17 mouse cellular contexts compared by ENCODE assay signal in the genomic region with DNA sequence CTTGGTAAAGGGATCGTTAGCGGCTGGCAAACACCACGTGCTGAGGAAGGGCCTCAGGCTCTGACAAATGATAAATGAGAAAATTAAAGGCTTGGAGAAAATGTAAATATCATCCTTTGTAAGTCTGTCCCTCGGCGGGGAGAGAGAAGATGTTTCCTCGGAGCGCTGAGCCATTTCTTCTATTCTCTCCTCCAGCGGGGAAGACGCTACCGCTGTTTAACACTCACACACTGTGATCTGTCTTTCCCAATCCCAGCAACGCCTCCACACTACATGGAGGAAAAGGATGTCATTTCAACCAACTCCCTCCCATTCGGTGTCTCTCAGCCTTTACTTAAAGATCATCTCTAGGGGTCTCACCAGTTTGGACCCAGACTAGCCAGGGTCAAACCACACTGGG.
A peak's percentile ranks its signal among the peaks of the same experiment; 100 is the strongest.
DNase-seq lines count a peak whose midpoint lies in the region; ATAC-seq and TF ChIP-seq lines count a peak whose summit lies in the region.
"Had no signal": no experiment of that assay in that cellular context is flagged by ENCODE, and none has a peak within 500 bp of the region (broad histone marks: within the 10 kb centered on the region; RNA-seq: fewer than 3 reads in every experiment).

No protein-coding gene starts in this region.

- H3K27me3 ChIP-seq in hindbrain, embryonic 10.5 days (ENCODE audit: insufficient read depth, poor library complexity, severe bottlenecking), result no peaks in the 10 kb centered on the region; the same call in 1 of the 2 replicates
- H3K27me3 ChIP-seq in hindbrain, embryonic 11.5 days (ENCODE audit: control insufficient read depth, insufficient read depth, low read length), result no peaks in the 10 kb centered on the region
- H3K27me3 ChIP-seq in midbrain, embryonic 14.5 days (ENCODE audit: control insufficient read depth, insufficient read depth, low read length), result no peaks in the 10 kb centered on the region
- no peaks in the 10 kb centered on the region for H3K27me3 ChIP-seq in midbrain, embryonic 11.5 days (ENCODE audit: control insufficient read depth, insufficient read depth, low read length)
- H3K27me3 ChIP-seq in hindbrain, embryonic 13.5 days, result peaks cover 12% of the 10 kb centered on the region; the same call in 1 of the 2 replicates
- H3K27me3 ChIP-seq: heart, embryonic 15.5 days had no signal

- no peak overlapping the region for H3K9ac ChIP-seq in hindbrain, embryonic 11.5 days (ENCODE audit: low read depth, low read length)
- H3K9ac ChIP-seq in midbrain, embryonic 14.5 days (replicated peaks; ENCODE audit: low read length), result no peak overlapping the region
- H3K9ac ChIP-seq in midbrain, embryonic 11.5 days (ENCODE audit: low read length), result no peak overlapping the region
- H3K9ac ChIP-seq in hindbrain, embryonic 13.5 days, result no peak overlapping the region
- H3K9ac ChIP-seq: heart, embryonic 15.5 days had no signal

- ATAC-seq in hindbrain, embryonic 11.5 days (ENCODE audit: low FRiP score), result no peak
- ATAC-seq in midbrain, embryonic 14.5 days (ENCODE audit: low FRiP score, low TSS enrichment), result no peak
- no peak for ATAC-seq in midbrain, embryonic 11.5 days (ENCODE audit: low FRiP score)
- no peak for ATAC-seq in hindbrain, embryonic 13.5 days (ENCODE audit: low FRiP score)
- ATAC-seq: intestine, embryonic 16.5 days had no signal

- DNase-seq in hindbrain, embryonic 10.5 days (ENCODE audit: low spot score), result no peak
- no peak for DNase-seq in hindbrain, embryonic 11.5 days (ENCODE audit: low spot score)
- peak; percentile 50 for DNase-seq in midbrain, embryonic 14.5 days
- no peak for DNase-seq in midbrain, embryonic 11.5 days (ENCODE audit: low spot score, missing footprints)
- DNase-seq in brain, embryonic 14.5 days (ENCODE audit: low read depth), result peak; percentile 58
- no peak for DNase-seq in cerebellum, postnatal 36 days
- no peak for DNase-seq in lung, adult 2 months
- DNase-seq: cerebellum, adult 8-10 months; gastrocnemius, postnatal 25 days; heart, postnatal 4 days; kidney, postnatal 36 days; lung, adult 18-20 months; lung, postnatal 4 days had no signal

- no peak for TF ChIP-seq CTCF in brain, embryonic 14.5 days (IDR thresholded peaks at IDR 0.05; ENCODE audit: borderline replicate concordance, extremely low read depth, insufficient read depth, insufficient read length)
- no peak for TF ChIP-seq CTCF in lung, adult 2 months (IDR thresholded peaks at IDR 0.05; ENCODE audit: insufficient read depth, low read length)

- TF ChIP-seq POLR2A in brain, embryonic 14.5 days (IDR thresholded peaks at IDR 0.05; ENCODE audit: borderline replicate concordance, extremely low read depth, insufficient read depth, insufficient read length, poor library complexity, severe bottlenecking), result no peak
- TF ChIP-seq POLR2A in lung, adult 2 months (IDR thresholded peaks at IDR 0.05; ENCODE audit: borderline replicate concordance, extremely low read depth, low read depth, low read length), result no peak

- H3K4me1 ChIP-seq in hindbrain, embryonic 10.5 days (replicated peaks), result peaks cover 65% of the 10 kb centered on the region
- H3K4me1 ChIP-seq in hindbrain, embryonic 11.5 days (replicated peaks; ENCODE audit: control insufficient read depth, insufficient read depth, low read length), result peaks cover 9% of the 10 kb centered on the region; the same call in 1 of the 2 replicates
- H3K4me1 ChIP-seq in midbrain, embryonic 14.5 days (ENCODE audit: control insufficient read depth, insufficient read depth, low read length), result peaks cover 9% of the 10 kb centered on the region
- H3K4me1 ChIP-seq in midbrain, embryonic 11.5 days (ENCODE audit: control insufficient read depth, insufficient read depth, low read length), result peaks cover 6% of the 10 kb centered on the region
- H3K4me1 ChIP-seq in hindbrain, embryonic 13.5 days (replicated peaks), result peaks cover 44% of the 10 kb centered on the region
- H3K4me1 ChIP-seq in lung, adult 2 months (ENCODE audit: control insufficient read depth, insufficient read depth, low read length), result no peaks in the 10 kb centered on the region

- WGBS in hindbrain, embryonic 10.5 days, result 61% methylated on average over 12 of the region's 12 CpGs
- 41% methylated on average over 12 of the region's 12 CpGs for WGBS in hindbrain, embryonic 11.5 days
- 44% methylated on average over 12 of the region's 12 CpGs for WGBS in midbrain, embryonic 14.5 days
- 71% methylated on average over 12 of the region's 12 CpGs for WGBS in midbrain, embryonic 11.5 days
- 32% methylated on average over 12 of the region's 12 CpGs for WGBS in hindbrain, embryonic 13.5 days
- WGBS in lung, adult 2 months, result 71% methylated on average over 12 of the region's 12 CpGs

- no peak overlapping the region for H3K4me3 ChIP-seq in hindbrain, embryonic 10.5 days
- no peak overlapping the region for H3K4me3 ChIP-seq in hindbrain, embryonic 11.5 days (ENCODE audit: low read depth, low read length)
- H3K4me3 ChIP-seq in midbrain, embryonic 14.5 days (replicated peaks; ENCODE audit: low read depth, low read length), result no peak overlapping the region
- no peak overlapping the region for H3K4me3 ChIP-seq in midbrain, embryonic 11.5 days (ENCODE audit: low read depth, low read length)
- H3K4me3 ChIP-seq in hindbrain, embryonic 13.5 days, result no peak overlapping the region
- no peak overlapping the region for H3K4me3 ChIP-seq in lung, adult 2 months (replicated peaks; ENCODE audit: extremely low read depth, low read depth, low read length)
- H3K4me3 ChIP-seq: heart, embryonic 15.5 days had no signal

- H3K9me3 ChIP-seq in hindbrain, embryonic 10.5 days, result no peaks in the 10 kb centered on the region
- no peaks in the 10 kb centered on the region for H3K9me3 ChIP-seq in hindbrain, embryonic 11.5 days (ENCODE audit: control insufficient read depth, low read length)
- no peaks in the 10 kb centered on the region for H3K9me3 ChIP-seq in midbrain, embryonic 14.5 days (ENCODE audit: control insufficient read depth, low read length)
- H3K9me3 ChIP-seq in midbrain, embryonic 11.5 days (ENCODE audit: control insufficient read depth, low read length), result no peaks in the 10 kb centered on the region
- H3K9me3 ChIP-seq in hindbrain, embryonic 13.5 days, result no peaks in the 10 kb centered on the region
- H3K9me3 ChIP-seq: heart, embryonic 15.5 days had no signal

- H3K4me2 ChIP-seq in hindbrain, embryonic 11.5 days (replicated peaks; ENCODE audit: low read depth, low read length), result no peak overlapping the region
- no peak overlapping the region for H3K4me2 ChIP-seq in midbrain, embryonic 14.5 days (ENCODE audit: low read length)
- no peak overlapping the region for H3K4me2 ChIP-seq in midbrain, embryonic 11.5 days
- H3K4me2 ChIP-seq in hindbrain, embryonic 13.5 days, result no peak overlapping the region
- H3K4me2 ChIP-seq: heart, embryonic 15.5 days; liver, embryonic 11.5 days had no signal

- H3K36me3 ChIP-seq in hindbrain, embryonic 10.5 days, result no peaks in the 10 kb centered on the region
- H3K36me3 ChIP-seq in hindbrain, embryonic 11.5 days (ENCODE audit: control insufficient read depth, insufficient read depth, low read length), result no peaks in the 10 kb centered on the region
- no peaks in the 10 kb centered on the region for H3K36me3 ChIP-seq in midbrain, embryonic 14.5 days (ENCODE audit: control insufficient read depth, insufficient read depth, low read length)
- H3K36me3 ChIP-seq in midbrain, embryonic 11.5 days (ENCODE audit: control insufficient read depth, insufficient read depth, low read length), result no peaks in the 10 kb centered on the region
- no peaks in the 10 kb centered on the region for H3K36me3 ChIP-seq in hindbrain, embryonic 13.5 days
- H3K36me3 ChIP-seq: heart, embryonic 15.5 days had no signal

- H3K27ac ChIP-seq in hindbrain, embryonic 10.5 days, result peak overlapping the region; percentile 53
- H3K27ac ChIP-seq in hindbrain, embryonic 11.5 days (ENCODE audit: low read depth, low read length), result no peak overlapping the region
- H3K27ac ChIP-seq in midbrain, embryonic 14.5 days (replicated peaks; ENCODE audit: low read depth, low read length), result 0 out of 2 replicates have a peak overlapping the region, but pooled peaks have one; percentile 38
- H3K27ac ChIP-seq in midbrain, embryonic 11.5 days (ENCODE audit: low read depth, low read length), result no peak overlapping the region
- peak overlapping the region; percentile 74 for H3K27ac ChIP-seq in hindbrain, embryonic 13.5 days
- H3K27ac ChIP-seq: heart, embryonic 15.5 days had no signal

Comparison
In these comparisons a context has a peak if more than half of its experiments do, and no peak if none do; other contexts are left out.
1. DNase-seq: peak in midbrain, embryonic 14.5 days (single experiment) and brain, embryonic 14.5 days (single experiment); none in hindbrain, embryonic 10.5 days (single experiment), hindbrain, embryonic 11.5 days (single experiment), midbrain, embryonic 11.5 days (single experiment), cerebellum, postnatal 36 days (0 of 2) and lung, adult 2 months (single experiment).
2. H3K27ac ChIP-seq: peak in hindbrain, embryonic 10.5 days (single experiment), midbrain, embryonic 14.5 days (single experiment) and hindbrain, embryonic 13.5 days (single experiment); none in hindbrain, embryonic 11.5 days (single experiment) and midbrain, embryonic 11.5 days (single experiment).